Mouse (Mus musculus): ENCODE measurements at regions not wholly inside any gene's neighbourhood (a gene's known extent, or its start where the extent isn't known, plus 50 kb on each side); places are given as distances from the start of the nearest gene placed in this dataset.

DNA sequence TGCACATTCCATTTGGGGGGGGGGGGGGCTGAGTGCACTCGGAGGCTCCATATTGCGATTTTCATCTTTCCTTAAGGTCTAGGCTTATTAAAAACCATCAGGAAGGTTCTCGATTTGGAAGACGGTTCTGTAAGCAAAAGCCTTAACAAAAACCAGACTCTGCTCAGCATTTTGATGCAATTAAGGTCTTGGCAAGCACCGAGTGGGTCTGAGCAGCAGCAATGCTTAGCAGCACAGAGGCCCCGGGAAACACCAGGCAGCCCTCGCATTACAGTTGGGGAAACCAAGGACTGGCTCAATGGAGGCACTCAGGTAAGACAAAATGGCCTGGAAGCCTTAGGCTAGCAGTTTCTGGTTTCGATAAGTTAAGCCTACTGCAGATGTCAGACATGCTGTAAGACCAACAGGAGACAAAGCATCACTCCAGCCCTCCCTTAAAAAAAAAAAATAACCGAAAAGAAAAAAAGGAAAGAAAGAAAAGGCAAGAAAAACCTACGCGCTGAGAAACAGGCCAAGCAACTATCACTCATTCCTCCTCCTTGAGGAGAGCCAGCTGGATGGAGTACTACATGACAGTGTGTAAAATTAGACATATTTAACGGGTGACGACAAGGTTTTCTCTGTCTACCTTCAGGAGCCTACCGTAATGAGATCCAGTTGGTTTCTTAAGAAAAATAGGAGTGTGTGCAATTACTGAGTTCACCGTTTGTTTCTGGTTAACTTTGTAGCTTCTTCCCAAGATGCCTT, 436.3 kb upstream of the Zmiz1 start:
- TF ChIP-seq POLR2AphosphoS2 (IDR thresholded peaks at IDR 0.05; ENCODE audit: low read length): no peak
- no peak for TF ChIP-seq CTCF (IDR thresholded peaks at IDR 0.05 in 2 of 3, conservative IDR thresholded peaks at IDR 0.05 in 1 of 3; ENCODE audit: control insufficient read depth in 1 of 3, insufficient read depth in 1 of 3, low read depth in 2 of 3, low read length in 3 of 3, poor library complexity in 1 of 3, severe bottlenecking in 1 of 3)
- TF ChIP-seq CHD1 (IDR thresholded peaks at IDR 0.05; ENCODE audit: low read depth, low read length): no peak
- no peak for TF ChIP-seq ETS1 (IDR thresholded peaks at IDR 0.05; ENCODE audit: low read depth, low read length)
- H3K79me2 ChIP-seq (ENCODE audit: control insufficient read depth, insufficient read depth, low read length, poor library complexity): no peaks in the 10 kb centered on the region
- no peaks in the 10 kb centered on the region for H3K9me3 ChIP-seq (replicated peaks; ENCODE audit: insufficient read depth, low read length)

GRCm38 (mm10) chr14:25023270-25023800, 435.6 kb upstream of the Zmiz1 start:
- Histone ChIP-seq H3K79me2 (ENCODE audit: control insufficient read depth, insufficient read depth, low read length, poor library complexity) (no peaks in the 10 kb centered on the region), H3K4me3 (ENCODE audit: control insufficient read depth in 1 of 2, insufficient read depth in 1 of 2, low read depth in 2 of 2, low read length in 2 of 2) (no peak overlapping the region), H3K9me3 (replicated peaks; ENCODE audit: insufficient read depth, low read length) (no peaks in the 10 kb centered on the region), H3K9ac (ENCODE audit: control insufficient read depth, low read depth, low read length, poor library complexity, severe bottlenecking) (no peak overlapping the region), H3K36me3 (ENCODE audit: control insufficient read depth in 1 of 2, insufficient read depth in 2 of 2, low read length in 2 of 2) (no peaks in the 10 kb centered on the region), H3K4me1 (ENCODE audit: control insufficient read depth in 1 of 2, insufficient read depth in 2 of 2, low read length in 2 of 2) (no peaks in the 10 kb centered on the region), H3K27ac (ENCODE audit: control insufficient read depth, low read depth, low read length) (no peak overlapping the region), H3K27me3 (ENCODE audit: control insufficient read depth in 1 of 2, insufficient read depth in 2 of 2, low read length in 2 of 2) (no peaks in the 10 kb centered on the region)
- TF ChIP-seq POLR2AphosphoS2 (IDR thresholded peaks at IDR 0.05; ENCODE audit: low read length) (no peak), GABPA (IDR thresholded peaks at IDR 0.05; ENCODE audit: low read depth, low read length) (no peak), TBP (IDR thresholded peaks at IDR 0.05; ENCODE audit: low read depth, low read length) (no peak), SIN3A (IDR thresholded peaks at IDR 0.05; ENCODE audit: low read length) (no peak), POLR2A (IDR thresholded peaks at IDR 0.05; ENCODE audit: control insufficient read depth in 1 of 2, insufficient read depth in 1 of 2, low read depth in 1 of 2, low read length in 2 of 2, poor library complexity in 1 of 2) (no peak), TAL1 (IDR thresholded peaks at IDR 0.05; ENCODE audit: low read length) (no peak), MAFK (IDR thresholded peaks at IDR 0.05; ENCODE audit: borderline replicate concordance, low read depth, low read length) (no peak), POLR2AphosphoS5 (IDR thresholded peaks at IDR 0.05; ENCODE audit: borderline replicate concordance, low read depth, low read length) (no peak), NELFE (IDR thresholded peaks at IDR 0.05; ENCODE audit: low read depth, low read length) (no peak), MAX (IDR thresholded peaks at IDR 0.05; ENCODE audit: low read length) (no peak), KAT2A (conservative IDR thresholded peaks at IDR 0.05; ENCODE audit: low read depth, low read length) (no peak)
- no peak for DNase-seq (ENCODE audit: low read depth, low spot score)

More for the DNA sequence above, 436.3 kb upstream of the Zmiz1 start:
- Histone ChIP-seq H3K4me1 (ENCODE audit: control insufficient read depth in 1 of 2, insufficient read depth in 2 of 2, low read length in 2 of 2) (no peaks in the 10 kb centered on the region), H3K9ac (ENCODE audit: control insufficient read depth, low read depth, low read length, poor library complexity, severe bottlenecking) (no peak overlapping the region), H3K27ac (ENCODE audit: control insufficient read depth, low read depth, low read length) (no peak overlapping the region), H3K27me3 (ENCODE audit: control insufficient read depth in 1 of 2, insufficient read depth in 2 of 2, low read length in 2 of 2) (no peaks in the 10 kb centered on the region), H3K4me3 (ENCODE audit: control insufficient read depth in 1 of 2, insufficient read depth in 1 of 2, low read depth in 2 of 2, low read length in 2 of 2) (no peak overlapping the region), H3K36me3 (ENCODE audit: control insufficient read depth in 1 of 2, insufficient read depth in 2 of 2, low read length in 2 of 2) (no peaks in the 10 kb centered on the region)
- DNase-seq (ENCODE audit: low read depth, low spot score): no peak

GRCm38 (mm10) chr14:25025074-25025473, 433.9 kb upstream of the Zmiz1 start:
- Histone ChIP-seq H3K79me2 (ENCODE audit: control insufficient read depth, insufficient read depth, low read length, poor library complexity) (no peaks in the 10 kb centered on the region), H3K27ac (ENCODE audit: control insufficient read depth, low read depth, low read length) (no peak overlapping the region), H3K4me3 (ENCODE audit: control insufficient read depth in 1 of 2, insufficient read depth in 1 of 2, low read depth in 2 of 2, low read length in 2 of 2) (no peak overlapping the region), H3K36me3 (ENCODE audit: control insufficient read depth in 1 of 2, insufficient read depth in 2 of 2, low read length in 2 of 2) (no peaks in the 10 kb centered on the region), H3K9ac (ENCODE audit: control insufficient read depth, low read depth, low read length, poor library complexity, severe bottlenecking) (no peak overlapping the region), H3K9me3 (replicated peaks; ENCODE audit: insufficient read depth, low read length) (no peaks in the 10 kb centered on the region), H3K27me3 (ENCODE audit: control insufficient read depth in 1 of 2, insufficient read depth in 2 of 2, low read length in 2 of 2) (no peaks in the 10 kb centered on the region), H3K4me1 (ENCODE audit: control insufficient read depth in 1 of 2, insufficient read depth in 2 of 2, low read length in 2 of 2) (no peaks in the 10 kb centered on the region)
- TF ChIP-seq NELFE (IDR thresholded peaks at IDR 0.05; ENCODE audit: low read depth, low read length): no peak
- DNase-seq (ENCODE audit: low read depth, low spot score): no peak
